Mouse (Mus musculus): ENCODE data around the gene Vav3.

Gene Vav3

GRCm38 (mm10) chr3:109353814-109354213 is 13.4 kb downstream of the Vav3 start:
- no peak for DNase-seq

GRCm38 (mm10) chr3:109355158-109355557 is 14.7 kb downstream of the Vav3 start:
- DNase-seq, result no peak

GRCm38 (mm10) chr3:109360746-109361145 is 20.3 kb downstream of the Vav3 start:
- DNase-seq, result no peak

GRCm38 (mm10) chr3:109361882-109362281 is 21.4 kb downstream of the Vav3 start:
- DNase-seq, result no peak

- no peak for DNase-seq
These were observed 21.9 kb downstream of the Vav3 start for GRCm38 (mm10) chr3:109362310-109362709.

GRCm38 (mm10) chr3:109363522-109363921 is 23.1 kb downstream of the Vav3 start:
- DNase-seq, result no peak

- no peak for DNase-seq
These were observed 25.4 kb downstream of the Vav3 start for GRCm38 (mm10) chr3:109365875-109366274.

GRCm38 (mm10) chr3:109366411-109366851 is 26.0 kb downstream of the Vav3 start:
- DNase-seq, result no peak

- DNase-seq, result no peak
These were observed 28.2 kb downstream of the Vav3 start for GRCm38 (mm10) chr3:109368383-109369289.

- no peak for DNase-seq
These were observed 31.1 kb downstream of the Vav3 start for GRCm38 (mm10) chr3:109371576-109371975.

- no peak for DNase-seq
These were observed 32.2 kb downstream of the Vav3 start for GRCm38 (mm10) chr3:109372678-109373077.

GRCm38 (mm10) chr3:109378278-109378677 is 37.8 kb downstream of the Vav3 start:
- DNase-seq, result no peak

- no peak for DNase-seq
These were observed 38.2 kb downstream of the Vav3 start for GRCm38 (mm10) chr3:109378684-109379083.

- DNase-seq, result no peak
These were observed 48.3 kb downstream of the Vav3 start for GRCm38 (mm10) chr3:109388730-109389129.

GRCm38 (mm10) chr3:109401527-109401926 is 61.1 kb downstream of the Vav3 start:
- no peak for DNase-seq

GRCm38 (mm10) chr3:109411294-109411693 is 70.8 kb downstream of the Vav3 start:
- DNase-seq, result no peak

- DNase-seq, result no peak
These were observed 80.0 kb downstream of the Vav3 start for GRCm38 (mm10) chr3:109420403-109420802.

GRCm38 (mm10) chr3:109421019-109421418 is 80.6 kb downstream of the Vav3 start:
- no peak for DNase-seq

- no peak for DNase-seq
These were observed 83.1 kb downstream of the Vav3 start for GRCm38 (mm10) chr3:109423440-109424079.

- no peak for DNase-seq
These were observed 90.8 kb downstream of the Vav3 start for GRCm38 (mm10) chr3:109431285-109431684.

- no peak for DNase-seq
These were observed 98.1 kb downstream of the Vav3 start for GRCm38 (mm10) chr3:109438552-109438951.

GRCm38 (mm10) chr3:109439253-109439652 is 98.8 kb downstream of the Vav3 start:
- no peak for DNase-seq

- DNase-seq, result no peak
These were observed 99.5 kb downstream of the Vav3 start for GRCm38 (mm10) chr3:109440001-109440400.

- DNase-seq, result no peak
These were observed 103.6 kb downstream of the Vav3 start for GRCm38 (mm10) chr3:109444077-109444476.

All from spleen, adult 18-20 months (tissue).